8 mouse cellular contexts compared by ENCODE assay signal in genomic region chr5:129786818-129787790, GRCm38 (mm10). TPM values are rescaled to one million over a fixed set of nuclear protein-coding genes. Genes with fewer than 3 reads are reported as not detected.
DNase-seq lines count a peak whose midpoint lies in the region; ATAC-seq lines count a peak whose summit lies in the region.

Gene Psph (minus strand): TSS chr5:129787449.

- peak; percentile 96 to 100 for DNase-seq in adrenal gland, adult (ENCODE audit: inconsistent age in 2 of 2, low spot score in 1 of 2)
- peak; percentile 100 for DNase-seq in embryo, embryonic 10.5 days (ENCODE audit: low spot score)
- DNase-seq in gastrocnemius, postnatal 14 days = peak; percentile 97
- peak; percentile 98 to 99 for DNase-seq in left cerebral cortex, postnatal 10 days (ENCODE audit: extremely low spot score in 1 of 2, low spot score in 2 of 2)
- peak; percentile 96 for DNase-seq in right cerebral cortex, postnatal 25 days
- DNase-seq in urinary bladder, postnatal 4 days (ENCODE audit: low spot score in 2 of 2) = peak; percentile 94 to 98

- intact Hi-C loops in gastrocnemius, postnatal 14 days (cut with DNase I; ENCODE audit: low total_unique reads) = no loop called here
- intact Hi-C loops in left cerebral cortex, postnatal 10 days (cut with DNase I) = no loop called here

- ATAC-seq in inflammation-experienced regulatory T-cells, adult 6 months = peak; percentile 91
- ATAC-seq in megakaryocyte-erythroid progenitor cell, adult 5-6 weeks (replicated peaks; ENCODE audit: low FRiP score, low TSS enrichment, poor library complexity, severe bottlenecking) = peak; percentile 94

RNA-seq across cellular contexts. Expression of gene Psph, which starts in this region (rescaled TPM):
- 10 to 100 TPM; 13.0 to 16.2 TPM for total RNA-seq in gastrocnemius, postnatal 14 days (2021)
- polyA plus RNA-seq in inflammation-experienced regulatory T-cells, adult 6 months (2017; shearing (Covaris generic)) = 10 to 100 TPM; 43.6 to 79.5 (median 54.1) TPM
- 10 to 100 TPM; 21.9 to 23.6 TPM for total RNA-seq in left cerebral cortex, postnatal 10 days (2021)
- 17.2 and 22.8 TPM in 2 replicates for total RNA-seq in megakaryocyte-erythroid progenitor cell, adult 5-6 weeks (2014; fragmentation: Nextera tagmentation)
- 20.6 and 21.1 TPM in 2 replicates for total RNA-seq in megakaryocyte-erythroid progenitor cell, adult 5-6 weeks (2017)

Comparison
In these comparisons a context has a peak if more than half of its experiments do, and no peak if none do; other contexts are left out.
1. Peak in every context shown above with its lines: DNase-seq and ATAC-seq.